Comparison of ENCODE assay signal across 28 mouse cellular contexts in genomic region chr11:114810344-114810743, GRCm38 (mm10). TPM values are rescaled to one million over a fixed set of nuclear protein-coding genes. Genes with fewer than 3 reads are reported as not detected.
A peak's percentile ranks its signal among the peaks of the same experiment; 100 is the strongest.
DNase-seq lines count a peak whose midpoint lies in the region.
"Had no signal": no experiment of that assay in that cellular context is flagged by ENCODE, and none has a peak within 500 bp of the region (broad histone marks: within the 10 kb centered on the region; RNA-seq: fewer than 3 reads in every experiment).

No protein-coding gene starts in this region.

- no peaks in the 10 kb centered on the region for H3K9me3 ChIP-seq in heart, embryonic 10.5 days
- H3K9me3 ChIP-seq in limb, embryonic 10.5 days (replicated peaks) = no peaks in the 10 kb centered on the region
- H3K9me3 ChIP-seq: heart, embryonic 13.5 days; hindbrain, embryonic 15.5 days; intestine, embryonic 15.5 days; liver, embryonic 15.5 days; midbrain, embryonic 15.5 days had no signal

- no peak for DNase-seq in heart, embryonic 10.5 days (ENCODE audit: low spot score)
- no peak for DNase-seq in heart, adult 18-20 months
- DNase-seq in 416B (ENCODE audit: low read depth) (peak; percentile 40), ZHBTc4 (ENCODE audit: low read depth, low spot score) (peak; percentile 36)
- DNase-seq in limb, embryonic 10.5 days (ENCODE audit: low spot score) = no peak
- no peak for DNase-seq in layer of hippocampus, postnatal 36 days
- DNase-seq in thymus, postnatal 14 days = no peak
- DNase-seq: adrenal gland, postnatal 10 days; cerebellum, postnatal 10 days; left cerebral cortex, postnatal 4 days; lung, postnatal 14 days; spleen, adult 18-20 months; thymus, postnatal 4 days had no signal

- H3K4me3 ChIP-seq in heart, embryonic 10.5 days = no peak overlapping the region
- no peak overlapping the region for H3K4me3 ChIP-seq in limb, embryonic 10.5 days
- H3K4me3 ChIP-seq: heart, embryonic 13.5 days; hindbrain, embryonic 15.5 days; intestine, embryonic 15.5 days; liver, embryonic 15.5 days; midbrain, embryonic 15.5 days; myocyte had no signal

- H3K27ac ChIP-seq in heart, embryonic 10.5 days = peak overlapping the region; percentile 39; the same call in 1 of the 2 replicates
- peak overlapping the region; percentile 81 for H3K27ac ChIP-seq in limb, embryonic 10.5 days
- H3K27ac ChIP-seq: heart, embryonic 13.5 days; hindbrain, embryonic 15.5 days; intestine, embryonic 15.5 days; kidney, postnatal 0 days; liver, embryonic 15.5 days; midbrain, embryonic 15.5 days had no signal

- WGBS in heart, embryonic 10.5 days = 21% methylated on average over 4 of the region's 4 CpGs
- WGBS in limb, embryonic 10.5 days = 16% methylated on average over 4 of the region's 4 CpGs

- H3K27me3 ChIP-seq in heart, embryonic 10.5 days (ENCODE audit: insufficient read depth, poor library complexity, severe bottlenecking) = no peaks in the 10 kb centered on the region
- H3K27me3 ChIP-seq in limb, embryonic 10.5 days (ENCODE audit: low read depth, poor library complexity, severe bottlenecking) = 0 out of 2 replicates have a peak, but pooled peaks cover 5% of the 10 kb centered on the region
- H3K27me3 ChIP-seq: heart, embryonic 13.5 days; hindbrain, embryonic 15.5 days; intestine, embryonic 15.5 days; liver, embryonic 15.5 days; midbrain, embryonic 15.5 days had no signal

- peaks cover 32% of the 10 kb centered on the region for H3K4me1 ChIP-seq in heart, embryonic 10.5 days
- H3K4me1 ChIP-seq in limb, embryonic 10.5 days = peaks cover 47% of the 10 kb centered on the region
- H3K4me1 ChIP-seq: midbrain, embryonic 15.5 days had no signal

- H3K36me3 ChIP-seq in heart, embryonic 10.5 days = no peaks in the 10 kb centered on the region
- H3K36me3 ChIP-seq in limb, embryonic 10.5 days = no peaks in the 10 kb centered on the region
- H3K36me3 ChIP-seq: heart, embryonic 13.5 days; hindbrain, embryonic 15.5 days; intestine, embryonic 15.5 days; liver, embryonic 15.5 days; midbrain, embryonic 15.5 days had no signal

RNA-seq across cellular contexts. Expression of gene Gpr142, which starts 11.6 kb away (rescaled TPM):
- polyA plus RNA-seq in heart, embryonic 10.5 days (2016; fragmentation: Nextera tagmentation; extraction: Ambion mirVana) = not detected in 2 replicates
- not detected for total RNA-seq in heart, adult 18-20 months (2021)
- polyA plus RNA-seq in limb, embryonic 10.5 days (2016; fragmentation: Nextera tagmentation; extraction: Ambion mirVana) = not detected in 2 replicates
- not detected for total RNA-seq in layer of hippocampus, postnatal 36 days (2021)
- total RNA-seq: adrenal gland, postnatal 10 days; gastrocnemius, adult 18-20 months; granulocyte monocyte progenitor cell, adult 5-6 weeks; heart, postnatal 25 days; left cerebral cortex, adult 18-20 months; left cerebral cortex, postnatal 4 days; megakaryocyte, adult 5-6 weeks had no signal
- polyA plus RNA-seq: activated CD4-positive, CD25-positive, alpha-beta regulatory T cell, adult 4 months; C2C12; heart, embryonic 13.5 days; hindbrain, embryonic 15.5 days; kidney, postnatal 0 days; liver, embryonic 15.5 days; midbrain, embryonic 15.5 days; neural tube, embryonic 14.5 days had no signal

RNA-seq across cellular contexts. Expression of gene Btbd17, which starts 14.6 kb away (rescaled TPM):
- polyA plus RNA-seq in heart, embryonic 10.5 days (2016; fragmentation: Nextera tagmentation; extraction: Ambion mirVana) = 0.21 and 0.34 TPM in 2 replicates
- not detected for total RNA-seq in heart, adult 18-20 months (2021)
- polyA plus RNA-seq in limb, embryonic 10.5 days (2016; fragmentation: Nextera tagmentation; extraction: Ambion mirVana) = 0.14 TPM in 1 of 2 replicates, not detected in the other
- 10 to 100 TPM; 24.1 to 24.6 TPM for total RNA-seq in layer of hippocampus, postnatal 36 days (2021)
- total RNA-seq: gastrocnemius, adult 18-20 months; heart, postnatal 25 days; megakaryocyte, adult 5-6 weeks had no signal
- polyA plus RNA-seq: activated CD4-positive, CD25-positive, alpha-beta regulatory T cell, adult 4 months; heart, embryonic 13.5 days; liver, embryonic 15.5 days had no signal

RNA-seq across cellular contexts. Expression of gene Gprc5c, which starts 40.6 kb away (rescaled TPM):
- polyA plus RNA-seq in heart, embryonic 10.5 days (2016; fragmentation: Nextera tagmentation; extraction: Ambion mirVana) = 36.6 and 46.3 TPM in 2 replicates
- total RNA-seq in heart, adult 18-20 months (2021) = 1 to 10 TPM; 5.1 to 7.5 TPM
- 40.7 and 50.1 TPM in 2 replicates for polyA plus RNA-seq in limb, embryonic 10.5 days (2016; fragmentation: Nextera tagmentation; extraction: Ambion mirVana)
- 1 to 10 TPM; 3.6 to 5.1 TPM for total RNA-seq in layer of hippocampus, postnatal 36 days (2021)
- total RNA-seq: granulocyte monocyte progenitor cell, adult 5-6 weeks had no signal

RNA-seq across cellular contexts. Expression of gene Kif19a, which starts 45.2 kb away (rescaled TPM):
- polyA plus RNA-seq in heart, embryonic 10.5 days (2016; fragmentation: Nextera tagmentation; extraction: Ambion mirVana) = 0.14 TPM in 1 of 2 replicates, not detected in the other
- 1 to 10 TPM in 1 of 2 experiments, under 1 TPM in 1; 0.42 to 1.3 TPM for total RNA-seq in heart, adult 18-20 months (2021)
- polyA plus RNA-seq in limb, embryonic 10.5 days (2016; fragmentation: Nextera tagmentation; extraction: Ambion mirVana) = 0.13 TPM in 1 of 2 replicates, not detected in the other
- total RNA-seq in layer of hippocampus, postnatal 36 days (2021) = 1 to 10 TPM; 4.0 to 6.1 TPM
- total RNA-seq: granulocyte monocyte progenitor cell, adult 5-6 weeks had no signal

Comparison
In these comparisons a context has a peak if more than half of its experiments do, and no peak if none do; other contexts are left out.
1. DNase-seq: peak in 416B (single experiment) and ZHBTc4 (single experiment); none in heart, embryonic 10.5 days (single experiment), heart, adult 18-20 months (0 of 2), limb, embryonic 10.5 days (single experiment), layer of hippocampus, postnatal 36 days (0 of 2) and thymus, postnatal 14 days (single experiment).
2. RNA of gene Btbd17, which starts 14.6 kb away (total RNA-seq): 24.1 to 24.6 TPM in layer of hippocampus, postnatal 36 days; not detected in heart, adult 18-20 months; every median in the first group is over 10 times any median in the second.